Mouse (Mus musculus) E14TG2a.4 (cell line): ENCODE results near the gene Thap8.

Experiments used
- CTCF ChIP-seq: conservative IDR thresholded peaks from 2 replicates; pipeline ENCODE4 v1.5.1; 2014; ENCODE audit warnings: low read length
- NANOG ChIP-seq: IDR thresholded peaks from 2 replicates; pipeline ENCODE4 v1.6.1; 2014; ENCODE audit warnings: borderline replicate concordance, low read length, mixed read lengths
- POU5F1 ChIP-seq: IDR thresholded peaks from 2 replicates; pipeline ENCODE4 v1.6.1; 2014; ENCODE audit warnings: low read length, borderline replicate concordance

- TF ChIP-seq CTCF: peak; percentile 97
- TF ChIP-seq POU5F1: no peak
- no peak for TF ChIP-seq NANOG
Measured at GRCm38 (mm10) chr7:30331887-30332286, 52.0 kb downstream of the Thap8 start.
